Mouse (Mus musculus) G1E (cell line): ENCODE measurements around the gene Arhgef16.

ENCODE experiments used
- CTCF ChIP-seq: IDR thresholded peaks from 2 replicates; pipeline ENCODE4 v1.5.1; 2012; ENCODE audit warnings: low read depth, low read length, inconsistent platforms, mixed read lengths
- GATA1 ChIP-seq: IDR thresholded peaks from 2 replicates; pipeline ENCODE4 v1.6.1; 2012; ENCODE audit warnings: borderline replicate concordance, low read length, inconsistent platforms, mixed read lengths
- TAL1 ChIP-seq: conservative IDR thresholded peaks from 2 replicates; pipeline ENCODE4 v1.6.1; 2012; ENCODE audit warnings: low read depth, low read length, inconsistent platforms, mixed read lengths

GRCm38 (mm10) chr4:154299541-154300271 lies 1.8 kb downstream of the Arhgef16 start:
- no peak for TF ChIP-seq CTCF
- TF ChIP-seq TAL1, result no peak
- no peak for TF ChIP-seq GATA1
